Mouse (Mus musculus) adrenal gland, postnatal 36 days (tissue): ENCODE data around the gene 0610012G03Rik. TPM values are rescaled to one million over a fixed set of nuclear protein-coding genes. Genes with fewer than 3 reads are reported as not detected.

Source experiments
- DNase-seq, 2 experiments: peaks; one replicate each; pipeline ENCODE4 v3.0.0; 2021; ENCODE audit warnings: mixed read lengths in 1 of 2
- total RNA-seq, 2 experiments: library from RNA; stranded (reverse); gene quantifications; 2 replicates each; pipeline ENCODE4 v1.2.3; 2021

0610012G03Rik gene
- total RNA-seq, 2 experiments from 2014 or later, result 42.0 to 42.9 TPM

DNA sequence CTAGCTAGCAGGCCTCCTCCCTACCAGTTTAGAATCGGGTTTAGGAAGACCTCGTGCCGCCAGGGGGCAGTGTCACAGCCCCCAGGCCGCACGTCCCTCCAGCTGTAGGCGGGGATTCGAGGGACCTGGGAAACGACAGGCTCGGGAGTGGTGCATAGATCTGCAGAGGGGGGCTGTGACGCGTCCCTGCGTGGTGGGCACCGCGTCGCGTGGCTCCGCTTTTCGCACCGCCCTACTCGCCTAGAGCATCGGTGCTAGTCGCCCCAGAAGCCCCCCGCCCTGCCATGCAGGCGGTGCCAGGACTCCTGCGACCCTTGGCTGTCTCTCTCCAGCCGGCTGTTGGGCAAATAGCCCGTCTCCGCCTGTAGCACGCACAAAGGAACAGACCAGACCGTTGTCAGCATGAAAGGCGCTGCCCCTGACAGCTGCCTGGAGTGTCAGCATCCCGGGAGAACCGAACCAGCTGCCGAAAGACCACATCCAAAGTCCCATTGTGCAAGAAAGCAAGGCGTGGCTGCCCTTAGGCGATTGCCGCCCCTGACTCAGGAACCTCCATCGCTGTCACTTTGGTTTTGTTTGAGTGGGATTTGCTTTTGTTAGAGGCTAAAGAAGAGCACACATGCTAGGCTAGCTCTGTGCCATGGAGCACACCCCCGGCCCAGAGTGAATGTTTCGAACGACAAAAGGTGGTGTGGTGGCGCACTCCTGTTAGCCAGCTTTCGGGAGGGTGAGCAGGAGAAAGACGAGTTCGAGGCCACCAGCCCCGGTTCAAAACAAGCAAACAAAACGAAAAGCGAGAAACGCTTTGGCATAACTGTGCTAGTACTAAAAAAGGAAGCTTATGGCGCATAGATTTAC, 15.2 kb downstream of the 0610012G03Rik start:
- peak; percentile 85 to 92 for DNase-seq

DNA sequence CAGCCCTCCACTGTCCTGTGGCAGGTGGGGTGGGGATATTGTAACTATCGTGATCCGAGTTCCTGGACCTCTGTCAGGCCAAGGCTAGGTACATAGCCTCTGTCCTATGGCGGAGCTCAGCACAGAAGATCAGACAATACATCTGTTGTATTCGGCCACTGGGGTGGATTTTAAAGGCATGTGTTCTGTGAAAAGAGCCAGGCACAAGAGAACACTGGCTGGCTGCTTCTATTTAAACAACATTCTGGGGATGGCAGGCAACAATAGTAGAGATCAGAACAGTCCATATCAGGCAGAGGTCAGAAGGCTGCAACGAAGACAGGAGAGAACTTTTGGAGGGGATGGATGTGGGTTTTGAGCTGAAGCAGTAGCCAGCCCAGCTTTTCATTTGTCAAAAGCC, 16.0 kb downstream of the 0610012G03Rik start:
- DNase-seq, result no peak

DNA sequence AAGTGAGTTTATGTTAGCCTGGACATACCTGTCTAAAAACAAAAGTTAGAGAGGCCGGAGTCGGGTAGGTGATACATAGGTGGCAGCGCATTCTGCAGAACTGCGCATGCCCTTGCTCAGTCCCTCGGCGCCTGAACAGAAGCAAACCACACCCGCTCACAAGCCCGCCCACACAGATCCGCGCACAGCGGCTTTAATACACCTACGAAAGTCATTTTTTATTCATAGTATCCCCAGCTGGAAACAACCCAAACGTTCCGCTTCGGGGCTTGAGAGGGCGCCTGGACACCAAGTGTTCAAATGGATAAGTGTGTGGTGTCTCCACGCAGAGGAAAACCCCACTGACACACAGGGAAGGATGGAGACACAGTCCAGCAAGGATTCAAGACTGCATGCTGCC, 17.0 kb downstream of the 0610012G03Rik start:
- DNase-seq, result no peak

DNA sequence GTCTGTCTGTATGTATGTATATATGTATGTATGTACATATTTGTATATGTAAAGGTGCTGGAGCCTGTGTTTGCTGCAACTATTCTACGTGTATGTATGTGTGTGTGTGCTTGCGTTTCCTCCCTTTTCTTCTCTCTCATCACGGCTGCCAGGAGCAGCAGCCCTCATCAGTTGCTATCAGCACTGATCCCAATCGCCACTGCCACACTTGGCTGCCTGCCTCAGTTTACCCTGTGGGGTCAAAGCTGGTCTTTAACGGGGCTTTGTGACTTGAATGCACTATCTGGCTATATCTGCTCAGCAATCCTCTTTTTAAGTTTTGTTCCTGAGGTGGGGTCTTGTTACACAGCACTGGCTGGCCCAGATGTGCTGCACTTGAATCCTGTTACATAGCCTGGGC, 20.9 kb downstream of the 0610012G03Rik start:
- no peak for DNase-seq

DNA sequence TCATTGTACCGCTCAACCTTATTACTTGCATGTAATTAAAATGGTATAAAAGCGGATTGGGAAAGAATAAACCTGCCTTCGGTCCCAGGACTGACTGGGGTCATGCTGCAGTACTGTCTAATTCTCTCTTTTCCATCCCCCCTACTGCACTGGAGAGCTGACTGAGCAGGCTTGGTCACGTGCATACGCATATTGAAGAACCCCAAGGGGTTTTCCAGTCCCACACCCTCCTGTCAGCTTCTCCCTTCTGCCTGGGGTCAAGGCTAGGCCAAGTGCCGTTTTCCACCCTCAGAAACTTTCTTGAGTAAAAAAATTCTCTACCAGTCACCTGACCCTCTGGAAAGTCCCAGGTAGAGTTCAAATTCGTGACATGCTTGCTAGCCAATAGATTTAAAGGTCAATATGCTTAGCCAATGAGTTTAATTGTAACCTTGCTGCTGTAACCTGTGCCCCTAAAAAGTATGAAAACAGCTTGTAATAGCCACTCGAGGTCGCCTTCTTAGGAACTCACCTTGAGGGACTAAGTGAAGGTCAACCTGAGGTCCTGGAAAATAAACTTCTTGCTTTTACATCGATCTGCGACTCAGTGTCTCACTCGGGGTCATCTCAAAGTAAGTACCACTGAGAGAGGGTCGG, 21.6 kb downstream of the 0610012G03Rik start:
- no peak for DNase-seq

DNA sequence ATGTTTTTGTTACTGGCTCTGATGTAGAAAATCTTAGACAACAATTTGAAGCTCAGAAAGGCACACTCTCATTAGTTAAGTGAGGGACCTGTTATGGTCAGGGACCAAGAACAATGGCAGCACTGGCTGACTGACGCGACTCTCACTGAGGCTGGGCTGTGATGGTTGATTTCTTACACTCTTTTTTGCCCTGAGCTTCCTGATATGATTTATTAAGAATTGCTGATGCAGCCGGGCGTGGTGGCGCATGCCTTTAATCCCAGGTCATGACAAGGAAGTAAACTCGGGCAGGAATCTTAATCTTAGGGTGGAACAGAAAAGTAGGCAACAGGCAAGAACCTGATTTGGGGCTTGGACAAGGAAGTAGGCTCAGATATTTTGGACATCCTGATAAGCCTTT, 22.2 kb downstream of the 0610012G03Rik start:
- no peak for DNase-seq

DNA sequence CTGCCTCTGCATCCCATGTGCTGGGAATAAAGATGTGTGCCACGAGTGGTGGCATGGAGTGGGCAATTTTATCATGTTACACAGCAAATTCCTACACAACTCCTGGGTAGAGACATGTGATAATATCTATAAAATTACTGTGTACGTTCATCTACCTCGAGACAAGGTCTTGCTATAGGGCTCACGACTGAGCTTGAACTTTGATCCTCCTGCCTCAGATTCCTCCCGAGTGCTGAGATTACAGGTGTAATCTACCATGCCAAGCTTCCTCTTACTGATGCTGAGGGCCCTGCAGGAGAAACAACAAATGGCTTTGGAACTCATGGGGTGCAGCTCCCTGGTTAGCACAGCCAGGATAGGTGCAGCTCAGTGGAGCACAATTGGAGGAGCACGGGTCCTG, 23.9 kb downstream of the 0610012G03Rik start:
- DNase-seq, result no peak

DNA sequence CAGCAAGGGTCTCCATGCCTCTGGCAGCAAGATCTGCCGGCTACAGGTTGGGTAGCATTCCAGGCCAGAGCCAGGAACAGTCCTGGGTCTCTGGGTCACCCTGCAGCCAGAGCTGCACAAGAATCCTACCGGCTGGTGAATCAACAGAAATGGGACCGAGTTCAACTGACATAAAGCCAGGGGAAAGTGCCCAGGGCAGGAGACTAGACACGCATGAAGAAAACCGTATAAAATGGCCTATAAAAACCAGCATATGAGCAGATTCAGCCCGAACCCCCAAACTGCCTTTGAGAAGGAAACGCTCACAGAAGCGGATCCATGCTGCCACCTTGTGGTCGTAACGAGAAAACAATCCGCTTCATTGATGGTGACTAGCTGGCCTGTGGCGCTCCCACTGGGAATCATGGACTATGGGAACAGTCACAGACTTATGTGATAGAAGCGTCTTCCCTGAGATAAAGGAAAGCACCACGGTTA, 30.0 kb downstream of the 0610012G03Rik start:
- DNase-seq, result peak; percentile 73 to 81

DNA sequence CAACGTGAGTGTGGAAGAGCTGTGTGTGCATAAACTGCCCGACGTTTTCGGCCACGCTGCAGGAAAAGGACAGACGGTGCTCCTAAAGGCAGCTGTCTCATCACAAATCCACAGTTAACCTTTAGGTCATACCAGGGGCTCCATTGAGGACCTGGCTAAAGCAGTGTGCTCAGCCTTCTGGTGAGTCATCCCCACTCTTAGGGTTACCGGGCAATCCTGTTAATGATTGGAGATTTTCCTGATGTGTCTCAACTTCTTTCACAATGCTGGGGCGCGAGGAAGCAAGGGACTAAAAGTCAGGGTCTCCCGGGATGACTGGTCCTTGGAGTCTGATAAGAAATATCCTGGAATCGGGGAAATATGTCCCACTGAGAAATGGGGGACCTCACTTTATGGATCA, 30.5 kb downstream of the 0610012G03Rik start:
- DNase-seq, result no peak

DNA sequence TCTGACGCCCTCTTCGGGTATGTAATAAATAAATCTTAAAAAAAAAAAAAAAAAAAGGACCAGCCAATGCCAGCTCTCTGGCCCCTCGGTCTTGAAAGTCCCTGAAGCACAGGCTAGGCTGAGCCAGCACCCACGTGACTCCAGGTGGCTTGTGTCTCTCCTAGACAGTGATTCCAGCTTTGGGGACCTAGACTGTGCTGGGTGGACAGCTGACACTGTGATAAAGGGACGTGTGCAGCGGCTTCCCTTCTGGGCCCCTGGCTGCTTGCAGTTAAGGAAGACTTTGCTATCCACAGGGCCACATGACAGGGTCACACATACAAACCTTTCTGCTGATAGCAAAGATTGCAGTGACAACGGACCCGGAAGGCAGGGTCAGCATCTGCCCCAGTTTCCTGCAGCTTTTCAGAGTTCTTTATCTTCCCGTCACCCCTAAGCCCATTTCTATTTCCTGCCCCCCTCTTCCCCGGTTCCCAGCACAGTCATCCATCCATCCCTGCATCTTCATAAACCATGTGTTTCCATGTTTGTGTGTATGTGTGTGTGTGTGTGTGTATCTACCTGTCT, 37.9 kb downstream of the 0610012G03Rik start:
- DNase-seq, result peak in 1 of 2 experiments; percentile 18

DNA sequence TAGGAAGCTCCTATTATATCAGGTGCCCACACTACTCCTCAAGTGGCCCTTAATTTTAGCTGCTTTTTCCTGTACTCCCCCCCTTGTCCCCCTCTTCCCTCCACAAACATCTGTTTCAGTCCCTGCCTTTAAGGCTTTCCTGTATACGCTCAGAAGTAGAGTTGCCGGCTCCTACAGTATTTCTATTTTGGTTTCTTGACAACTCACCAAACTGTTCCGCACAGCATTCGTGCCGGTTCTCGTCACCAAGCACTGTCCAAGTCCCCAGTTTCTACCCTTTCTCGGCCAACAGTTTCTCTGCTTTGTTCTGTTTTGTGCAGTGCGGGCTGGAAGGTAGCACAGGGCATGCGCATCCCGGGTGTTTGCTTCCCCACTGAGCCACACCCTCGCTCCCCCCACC, 39.3 kb downstream of the 0610012G03Rik start:
- no peak for DNase-seq

DNA sequence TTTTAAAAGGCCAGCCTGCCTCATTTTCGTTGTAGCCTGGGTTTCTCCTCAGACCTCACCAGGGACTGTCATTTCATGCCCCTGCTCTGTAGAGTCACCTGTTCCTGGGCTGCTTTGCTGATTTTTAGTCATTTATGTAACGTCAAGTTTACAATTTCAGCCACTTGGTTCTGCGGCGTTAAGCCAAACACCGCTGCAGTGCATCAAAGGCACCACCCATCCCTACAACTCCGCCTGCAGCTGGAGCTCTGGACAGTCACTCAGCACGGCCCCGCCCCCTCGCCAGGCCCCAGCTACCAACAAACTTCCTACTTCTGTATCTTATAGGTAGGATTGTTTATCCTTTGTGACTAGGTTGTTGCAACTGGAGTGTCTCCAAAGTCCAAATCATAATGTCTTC, 41.4 kb downstream of the 0610012G03Rik start:
- peak; percentile 48 to 68 for DNase-seq

DNA sequence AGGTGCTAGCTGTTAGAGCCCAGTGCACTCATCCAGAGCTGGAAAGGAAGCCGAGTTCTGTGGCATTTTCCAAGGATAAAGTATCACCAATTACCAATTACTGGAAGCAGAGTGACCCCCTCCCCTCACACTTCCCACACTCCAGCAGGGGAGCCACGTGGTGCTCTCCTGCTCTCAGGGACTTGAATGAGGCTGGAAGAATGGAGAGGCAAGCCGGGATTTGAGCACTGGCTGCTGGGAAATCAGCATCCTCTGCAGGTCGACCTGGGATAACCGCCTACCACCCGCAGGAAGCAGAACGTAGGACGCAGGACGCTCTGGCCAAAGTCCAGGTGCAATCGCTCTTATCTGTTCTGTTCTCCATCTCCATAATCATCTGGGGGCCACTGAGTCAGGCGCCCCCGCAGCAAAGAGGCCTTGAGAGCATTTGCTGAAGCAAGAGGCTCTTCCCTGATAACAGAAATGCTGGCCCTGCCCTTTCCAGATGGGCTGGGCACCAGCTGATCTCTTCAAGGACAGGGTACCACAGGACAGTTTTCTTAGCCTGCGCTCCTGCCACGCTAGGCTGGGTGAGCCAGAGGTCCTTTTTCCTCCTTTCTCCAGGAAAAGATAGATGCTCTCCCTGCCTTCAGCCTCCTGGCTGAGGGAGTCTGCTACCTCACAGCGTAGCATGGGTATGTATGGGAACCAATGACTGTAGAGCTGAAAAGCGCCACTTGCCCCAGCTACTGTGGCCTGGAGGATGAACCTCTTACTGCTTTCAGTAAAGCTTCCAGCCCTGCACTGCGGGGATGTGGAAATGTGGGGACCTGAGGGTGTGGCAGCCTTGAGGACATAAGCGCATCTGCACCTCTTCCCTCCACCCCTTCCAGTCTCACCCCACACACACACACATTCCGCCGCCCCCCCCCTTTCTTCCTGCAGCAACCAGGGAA, 42.1 kb downstream of the 0610012G03Rik start:
- peak; percentile 28 to 47 for DNase-seq

DNA sequence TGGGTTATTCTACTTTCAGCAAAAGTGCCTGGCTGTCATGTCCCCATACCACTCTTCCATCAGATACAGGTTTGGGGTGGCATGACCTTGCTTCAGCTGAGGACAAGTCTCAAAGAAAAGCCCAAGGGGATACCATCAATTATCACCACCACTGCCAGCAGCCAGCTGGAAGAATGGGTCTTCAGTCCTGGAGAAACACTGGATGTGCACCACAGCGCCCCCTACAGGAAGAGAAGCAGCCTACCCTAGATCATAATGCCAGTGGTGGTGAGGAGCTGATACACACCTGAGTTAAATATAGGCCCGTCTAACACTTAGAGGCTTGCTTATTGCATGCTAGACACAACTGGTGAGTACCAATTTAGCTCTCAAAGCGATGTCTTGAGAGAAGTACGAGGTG, 43.0 kb downstream of the 0610012G03Rik start:
- DNase-seq, result no peak

DNA sequence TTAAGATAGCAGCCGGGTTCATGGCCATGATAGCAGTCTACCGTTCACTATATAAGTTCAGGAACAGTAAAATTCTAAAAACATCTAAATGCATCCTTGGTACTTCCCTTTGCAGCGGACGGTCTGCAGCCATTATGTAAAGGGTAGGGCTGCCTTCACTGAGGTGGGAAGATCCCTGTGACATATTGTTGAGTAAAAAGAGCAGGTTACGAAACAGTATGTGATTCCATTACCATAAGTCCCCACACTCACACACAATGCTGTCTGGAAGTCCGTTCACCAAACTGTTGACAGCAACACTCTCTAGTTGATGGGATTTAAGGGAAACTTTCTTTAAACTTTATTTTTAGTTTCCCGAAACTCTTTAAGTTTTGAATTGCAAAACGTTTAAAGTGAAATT, 45.1 kb downstream of the 0610012G03Rik start:
- DNase-seq, result no peak

DNA sequence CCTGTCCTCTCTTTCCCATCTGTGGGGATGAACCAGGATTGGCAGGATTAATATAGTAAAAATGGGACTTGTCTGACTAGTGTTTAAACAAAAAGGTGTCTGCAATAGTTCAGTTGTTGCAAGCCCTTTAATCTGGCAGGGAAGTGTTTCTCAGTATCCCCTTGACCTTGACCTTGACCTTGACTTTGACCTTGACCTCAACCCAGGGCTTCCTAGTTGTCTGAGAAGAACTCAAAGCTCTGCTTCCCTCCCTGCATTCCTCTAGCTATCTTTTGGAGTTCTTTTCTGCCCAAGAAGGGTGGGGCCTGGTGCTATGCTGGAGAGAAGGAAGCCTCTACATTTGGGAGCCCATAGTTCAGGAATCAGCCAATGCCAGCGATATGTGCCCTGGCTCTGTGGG, 46.4 kb downstream of the 0610012G03Rik start:
- no peak for DNase-seq

DNA sequence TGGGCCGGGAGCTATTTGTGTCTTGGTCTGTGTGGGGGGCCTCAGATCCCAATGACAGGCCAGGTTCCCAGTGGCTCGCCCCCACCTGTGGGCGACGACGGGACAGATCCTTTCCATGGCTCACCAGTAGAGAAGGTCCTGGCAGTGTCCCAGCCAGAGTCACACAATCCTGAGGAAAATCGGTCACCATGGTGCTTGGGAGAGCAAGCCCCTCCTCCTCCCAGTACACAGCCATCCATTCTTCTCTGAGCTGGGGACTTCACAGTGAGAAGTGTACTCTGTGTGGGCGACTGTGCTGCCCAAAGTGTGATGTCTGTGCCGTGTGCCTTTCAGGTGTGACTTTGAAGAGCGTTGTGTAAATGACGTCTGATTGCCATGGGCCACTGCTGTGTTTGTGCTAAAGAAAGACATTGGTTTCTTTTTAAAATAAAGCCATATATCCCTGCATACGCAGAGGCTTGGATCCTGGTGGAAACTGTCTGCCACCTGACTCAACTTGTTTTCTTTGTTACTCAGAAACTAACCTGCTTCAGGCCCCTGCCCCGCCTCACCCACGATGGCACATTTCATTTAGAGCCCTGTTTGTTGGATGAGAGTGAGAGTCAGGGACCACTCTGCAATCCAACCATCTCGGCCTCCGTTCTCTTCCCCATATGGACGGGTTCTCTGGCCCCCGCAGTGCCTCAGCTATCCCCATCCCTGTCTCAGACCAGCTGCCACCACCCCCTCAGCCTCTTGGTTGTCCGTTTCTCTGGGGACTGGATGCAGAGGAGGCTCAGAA, 49.6 kb downstream of the 0610012G03Rik start:
- no peak for DNase-seq
